Mouse (Mus musculus) lung, embryonic 14.5 days (tissue): Measurements from ENCODE around the gene 4930447C04Rik. TPM values are rescaled to one million over a fixed set of nuclear protein-coding genes. Genes with fewer than 3 reads are reported as not detected.

Experiments
- ATAC-seq: fragments of 200-750 bp; cut with Nextera tagmentation; 2 replicates; pipeline ENCODE4 v1.8.0; 2017; ENCODE audit warnings: mild to moderate bottlenecking, moderate TSS enrichment, moderate library complexity; ENCODE audit not compliant: insufficient read depth
- DNase-seq: peaks from one replicate; pipeline ENCODE4 v3.0.0-alpha.2; 2015
- H3K27ac ChIP-seq: fragments of 300-500 bp; sonication (generic); 2 replicates; pipeline ENCODE4 v1.5.1; 2014; ENCODE audit warnings: low read depth, mild to moderate bottlenecking, moderate library complexity
- H3K27me3 ChIP-seq: fragments of 300-500 bp; sonication (generic); 2 replicates; pipeline ENCODE4 v1.6.1; 2014; ENCODE audit warnings: low read length, control low read depth; ENCODE audit not compliant: insufficient read depth
- H3K36me3 ChIP-seq: fragments of 300-500 bp; sonication (generic); 2 replicates; pipeline ENCODE4 v1.6.1; 2014; ENCODE audit warnings: control low read depth; ENCODE audit not compliant: insufficient read depth
- H3K4me1 ChIP-seq: fragments of 300-500 bp; sonication (generic); 2 replicates; pipeline ENCODE4 v1.6.1; 2014; ENCODE audit warnings: antibody characterized with exemption, control low read depth; ENCODE audit not compliant: insufficient read depth
- H3K4me2 ChIP-seq: fragments of 300-500 bp; sonication (generic); 2 replicates; pipeline ENCODE4 v1.6.1; 2014; ENCODE audit warnings: mild to moderate bottlenecking
- H3K4me3 ChIP-seq: fragments of 300-500 bp; sonication (generic); 2 replicates; pipeline ENCODE4 v1.5.1; 2014; ENCODE audit warnings: low read depth, low read length
- H3K9ac ChIP-seq: fragments of 300-500 bp; sonication (generic); 2 replicates; pipeline ENCODE4 v1.6.1; 2014
- H3K9me3 ChIP-seq: fragments of 300-500 bp; sonication (generic); 2 replicates; pipeline ENCODE4 v1.6.1; 2016; ENCODE audit warnings: low read depth, low read length, control low read depth
- CTCF ChIP-seq: IDR thresholded peaks from 2 replicates; pipeline ENCODE4 v1.5.1; 2016; ENCODE audit warnings: antibody characterized with exemption, low read depth
- WGBS: fragments of 180-500 bp; shearing (Covaris S2); extraction: QIAGEN DNeasy Blood & Tissue Kit; methylation state at CpG from one replicate; pipeline ENCODE4 v1.1.7; 2014; 5-methylcytosine and 5-hydroxymethylcytosine counted together
- polyA plus RNA-seq: library from polyadenylated mRNA; unstranded; fragments of >200 nt; fragmentation: Nextera tagmentation; extraction: Ambion mirVana; gene quantifications from 2 replicates; pipeline ENCODE4 v1.2.1, GENCODE M21; 2014

Gene 4930447C04Rik
- polyA plus RNA-seq, 1 experiment from 2014 or later, result 0.63 TPM

- H3K9me3 ChIP-seq, result no peaks in the 10 kb centered on the region
- DNase-seq (peak; percentile 82), ATAC-seq (no peak)
- no peaks in the 10 kb centered on the region for H3K27me3 ChIP-seq
- H3K4me3 ChIP-seq, result no peak overlapping the region
- no peaks in the 10 kb centered on the region for H3K4me1 ChIP-seq
- no peak overlapping the region for H3K9ac ChIP-seq
- no peak overlapping the region for H3K4me2 ChIP-seq
- H3K27ac ChIP-seq, result no peak overlapping the region
- WGBS, result under 1% methylated on average over 6 of the region's 6 CpGs
- no peaks in the 10 kb centered on the region for H3K36me3 ChIP-seq
- TF ChIP-seq CTCF, result peak; percentile 68
These were observed 32.6 kb upstream of the 4930447C04Rik start for GRCm38 (mm10) chr12:72973161-72973560.

- no peak overlapping the region for H3K4me2 ChIP-seq
- H3K9ac ChIP-seq, result no peak overlapping the region
- no peak overlapping the region for H3K27ac ChIP-seq
- no peaks in the 10 kb centered on the region for H3K36me3 ChIP-seq
- no peak overlapping the region for H3K4me3 ChIP-seq
- WGBS, result 57% methylated on average over 14 of the region's 14 CpGs
- no peaks in the 10 kb centered on the region for H3K4me1 ChIP-seq
- no peak for DNase-seq
- no peak for TF ChIP-seq CTCF
- no peaks in the 10 kb centered on the region for H3K27me3 ChIP-seq
- ATAC-seq, result no peak
- no peaks in the 10 kb centered on the region for H3K9me3 ChIP-seq
These were observed 30.0 kb upstream of the 4930447C04Rik start for GRCm38 (mm10) chr12:72970620-72971019.

GRCm38 (mm10) chr12:72967541-72967940 is 27.0 kb upstream of the 4930447C04Rik start:
- ATAC-seq (no peak), DNase-seq (no peak)
- Histone ChIP-seq H3K9me3 (no peaks in the 10 kb centered on the region), H3K4me1 (no peaks in the 10 kb centered on the region), H3K4me2 (no peak overlapping the region), H3K27ac (no peak overlapping the region), H3K9ac (no peak overlapping the region), H3K36me3 (no peaks in the 10 kb centered on the region), H3K4me3 (no peak overlapping the region), H3K27me3 (no peaks in the 10 kb centered on the region)
- TF ChIP-seq CTCF, result no peak
- WGBS, result 81% methylated on average over 7 of the region's 7 CpGs

GRCm38 (mm10) chr12:72962761-72963160 is 22.2 kb upstream of the 4930447C04Rik start:
- no peak for TF ChIP-seq CTCF
- no peak overlapping the region for H3K27ac ChIP-seq
- no peaks in the 10 kb centered on the region for H3K4me1 ChIP-seq
- H3K4me2 ChIP-seq, result no peak overlapping the region
- no peaks in the 10 kb centered on the region for H3K36me3 ChIP-seq
- H3K4me3 ChIP-seq, result no peak overlapping the region
- 55% methylated on average over 6 of the region's 6 CpGs for WGBS
- ATAC-seq (no peak), DNase-seq (no peak)
- H3K27me3 ChIP-seq, result no peaks in the 10 kb centered on the region
- H3K9me3 ChIP-seq, result no peaks in the 10 kb centered on the region
- no peak overlapping the region for H3K9ac ChIP-seq

GRCm38 (mm10) chr12:72958446-72958845 is 17.9 kb upstream of the 4930447C04Rik start:
- Histone ChIP-seq H3K27me3 (peaks cover 5% of the 10 kb centered on the region; the same call in 1 of the 2 replicates), H3K9ac (no peak overlapping the region), H3K4me3 (no peak overlapping the region), H3K27ac (no peak overlapping the region), H3K36me3 (no peaks in the 10 kb centered on the region), H3K4me2 (no peak overlapping the region), H3K9me3 (no peaks in the 10 kb centered on the region), H3K4me1 (no peaks in the 10 kb centered on the region)
- DNase-seq, result no peak
- WGBS, result 93% methylated on average over 3 of the region's 3 CpGs
- no peak for ATAC-seq
- no peak for TF ChIP-seq CTCF

GRCm38 (mm10) chr12:72957829-72958424 is 17.4 kb upstream of the 4930447C04Rik start:
- H3K9ac ChIP-seq, result no peak overlapping the region
- no peak for TF ChIP-seq CTCF
- H3K4me3 ChIP-seq, result no peak overlapping the region
- peaks cover 9% of the 10 kb centered on the region; the same call in 1 of the 2 replicates for H3K27me3 ChIP-seq
- ATAC-seq (no peak), DNase-seq (no peak)
- H3K36me3 ChIP-seq, result no peaks in the 10 kb centered on the region
- H3K4me1 ChIP-seq, result no peaks in the 10 kb centered on the region
- no peaks in the 10 kb centered on the region for H3K9me3 ChIP-seq
- H3K4me2 ChIP-seq, result no peak overlapping the region
- 62% methylated on average over 6 of the region's 6 CpGs for WGBS
- H3K27ac ChIP-seq, result no peak overlapping the region

- H3K4me2 ChIP-seq, result no peak overlapping the region
- H3K9ac ChIP-seq, result no peak overlapping the region
- no peaks in the 10 kb centered on the region for H3K36me3 ChIP-seq
- H3K27me3 ChIP-seq, result peaks cover 21% of the 10 kb centered on the region; the same call in 1 of the 2 replicates
- no peak for ATAC-seq
- TF ChIP-seq CTCF, result no peak
- H3K27ac ChIP-seq, result no peak overlapping the region
- WGBS, result 31% methylated on average over 4 of the region's 4 CpGs
- no peaks in the 10 kb centered on the region for H3K4me1 ChIP-seq
- H3K4me3 ChIP-seq, result no peak overlapping the region
- no peak for DNase-seq
- no peaks in the 10 kb centered on the region for H3K9me3 ChIP-seq
These were observed 14.3 kb upstream of the 4930447C04Rik start for GRCm38 (mm10) chr12:72954906-72955305.

GRCm38 (mm10) chr12:72953858-72954257 is 13.3 kb upstream of the 4930447C04Rik start:
- WGBS, result 80% methylated on average over 5 of the region's 5 CpGs
- DNase-seq, result no peak

More at GRCm38 (mm10) chr12:72953858-72954257, 13.3 kb upstream of the 4930447C04Rik start:
- Histone ChIP-seq H3K4me3 (no peak overlapping the region), H3K27ac (no peak overlapping the region), H3K9ac (no peak overlapping the region), H3K36me3 (no peaks in the 10 kb centered on the region), H3K27me3 (peaks cover 31% of the 10 kb centered on the region; the same call in 1 of the 2 replicates), H3K4me1 (no peaks in the 10 kb centered on the region), H3K9me3 (no peaks in the 10 kb centered on the region), H3K4me2 (no peak overlapping the region)
- TF ChIP-seq CTCF, result no peak
- no peak for ATAC-seq
